Mouse (Mus musculus) fat pad, adult 2 months (tissue): ENCODE measurements around the gene Abcg8.

Experiments
- DNase-seq: peaks from one replicate; pipeline ENCODE4 v3.0.0-alpha.2; 2011; ENCODE audit warnings: low read depth, low spot score; ENCODE audit errors: extremely low read depth

Abcg8 gene

DNA sequence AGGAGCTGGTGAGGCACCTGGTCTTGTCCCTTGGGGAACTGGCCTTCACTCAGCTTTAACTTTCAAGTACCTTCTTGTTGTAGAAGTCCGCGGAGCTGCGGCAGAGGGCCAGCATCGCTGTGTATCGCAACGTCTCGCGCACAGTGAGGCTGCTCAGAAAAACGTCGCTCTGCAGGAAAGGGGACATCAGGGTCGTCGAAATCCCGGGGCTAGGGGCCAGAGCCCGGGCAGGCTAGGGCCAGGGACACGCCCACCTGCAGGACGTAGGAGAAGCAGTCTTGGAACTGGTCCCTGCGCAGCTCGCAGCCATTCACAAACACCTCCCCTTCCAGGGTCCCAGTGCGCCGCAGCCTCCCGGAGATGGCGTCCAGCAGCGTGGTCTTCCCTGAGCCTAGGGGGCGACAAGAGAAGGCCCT is at the start of gene Abcg8:
Gene Abcg8, plus strand, starts transcription at position 352 of the 416 bp plus-strand sequence.
- no peak for DNase-seq

DNA sequence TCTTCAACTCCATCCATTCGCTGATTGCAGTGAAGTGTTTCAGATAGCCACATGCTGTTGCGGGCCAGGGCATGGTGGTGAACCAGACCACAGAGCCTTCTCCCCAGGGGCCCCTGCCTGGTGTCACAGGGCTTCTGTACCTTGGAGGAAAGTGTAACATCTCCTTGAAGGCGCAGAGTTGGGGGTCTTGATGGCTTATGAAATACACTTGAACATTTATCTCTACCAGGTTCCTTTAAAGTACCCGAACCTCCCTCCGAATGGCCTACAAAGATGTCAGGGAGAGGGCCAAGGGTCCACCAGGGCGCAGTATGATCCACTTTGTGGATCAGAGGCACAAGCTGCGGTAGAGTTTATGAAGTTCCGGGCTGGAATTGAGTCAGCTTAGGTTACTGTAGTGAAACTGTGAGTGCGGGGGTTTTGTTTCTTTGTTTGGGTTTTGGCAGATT is 49.2 kb upstream of the Abcg8 start:
- DNase-seq = no peak

DNA sequence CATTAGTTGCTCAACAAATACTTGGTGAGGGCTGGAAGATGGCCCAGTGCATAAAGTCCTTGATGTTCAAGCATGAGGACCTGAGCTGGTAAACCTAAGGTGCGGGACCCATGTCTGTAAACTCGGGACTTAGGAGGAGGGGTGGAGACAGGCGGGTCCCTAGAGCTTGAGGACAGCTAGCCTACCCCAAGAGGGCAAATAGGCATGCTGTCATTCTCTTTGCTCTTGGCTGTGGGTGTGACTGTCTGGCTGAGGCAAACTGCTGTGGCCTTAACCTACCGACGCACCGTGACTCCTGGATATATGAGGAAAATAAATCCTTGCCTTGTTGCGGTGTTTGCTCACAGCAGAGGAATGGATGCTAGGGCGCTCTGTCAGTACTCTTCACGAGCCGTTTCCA is 48.4 kb upstream of the Abcg8 start:
- no peak for DNase-seq

- no peak for DNase-seq
These were observed 47.5 kb upstream of the Abcg8 start for GRCm38 (mm10) chr17:84628611-84629010.

GRCm38 (mm10) chr17:84631836-84632235 is 44.3 kb upstream of the Abcg8 start:
- DNase-seq = no peak

DNA sequence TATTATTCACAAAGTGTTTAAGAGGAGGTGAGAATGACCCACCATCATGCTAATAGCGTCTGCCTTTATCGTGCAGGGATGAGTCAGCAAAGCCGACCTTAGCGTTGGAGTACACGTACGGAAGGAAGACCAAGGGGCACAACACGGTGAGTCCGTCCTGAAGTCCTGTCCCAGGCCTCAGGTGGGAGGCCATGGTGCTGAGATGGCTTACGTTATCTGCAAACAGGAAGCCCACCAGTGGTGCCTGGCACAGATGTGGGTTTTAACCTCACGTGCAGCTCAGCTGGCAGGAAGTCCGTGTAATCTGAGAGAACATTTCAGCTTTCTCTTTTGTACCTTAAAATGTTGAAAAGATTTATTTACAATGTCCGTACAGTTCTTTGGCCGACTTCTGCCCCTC is 42.7 kb upstream of the Abcg8 start:
- no peak for DNase-seq

DNA sequence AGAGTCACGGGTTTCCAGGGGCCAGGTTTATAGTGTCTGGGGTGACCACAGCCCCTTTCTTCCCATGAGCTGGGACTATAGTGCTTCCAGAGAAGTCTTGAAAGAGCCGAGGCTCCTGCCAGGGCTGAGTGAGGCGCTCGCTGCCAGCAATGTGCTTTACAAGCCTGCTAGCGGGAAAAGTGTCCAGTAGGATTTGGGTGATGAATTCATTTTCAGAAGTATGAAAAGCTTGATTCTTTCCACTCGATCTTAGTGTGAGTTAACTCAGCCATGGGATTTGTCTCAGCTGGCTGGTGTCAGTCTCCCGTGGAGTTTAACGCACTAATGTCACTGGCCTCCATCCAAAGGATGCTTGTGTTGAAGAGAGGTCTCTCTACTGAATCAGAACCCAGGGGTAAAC is 39.8 kb upstream of the Abcg8 start:
- no peak for DNase-seq

- DNase-seq = no peak
These were observed 38.1 kb upstream of the Abcg8 start for GRCm38 (mm10) chr17:84637971-84638370.

DNA sequence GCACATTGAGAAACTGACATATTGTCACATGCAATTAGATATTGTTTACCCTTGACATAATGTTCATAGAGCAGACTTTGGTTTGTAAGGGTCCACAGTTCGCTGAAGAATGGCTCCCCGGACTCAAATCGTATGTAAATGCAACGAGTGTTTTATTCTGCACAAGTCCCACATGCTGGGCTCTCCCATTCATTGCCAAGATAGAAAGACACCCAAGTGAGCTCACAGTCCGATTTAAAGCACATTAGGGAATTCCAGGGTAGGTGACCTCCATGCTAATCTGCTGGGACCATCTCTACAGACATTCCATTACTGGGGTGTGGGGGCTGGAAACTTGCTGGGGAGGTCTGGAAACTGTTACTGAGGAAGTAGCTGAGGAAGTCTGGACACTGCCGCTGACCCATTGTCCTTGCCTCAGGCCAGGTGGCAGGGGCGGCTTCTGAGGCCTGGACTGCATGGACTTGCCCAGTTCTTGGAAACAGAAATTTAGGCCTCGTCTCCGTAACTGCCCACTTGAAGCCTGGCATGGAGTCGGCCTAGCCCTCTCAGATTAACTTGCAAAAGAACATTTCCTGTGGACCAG is 36.2 kb upstream of the Abcg8 start:
- no peak for DNase-seq

- no peak for DNase-seq
These were observed 34.2 kb upstream of the Abcg8 start for GRCm38 (mm10) chr17:84641893-84642292.

DNA sequence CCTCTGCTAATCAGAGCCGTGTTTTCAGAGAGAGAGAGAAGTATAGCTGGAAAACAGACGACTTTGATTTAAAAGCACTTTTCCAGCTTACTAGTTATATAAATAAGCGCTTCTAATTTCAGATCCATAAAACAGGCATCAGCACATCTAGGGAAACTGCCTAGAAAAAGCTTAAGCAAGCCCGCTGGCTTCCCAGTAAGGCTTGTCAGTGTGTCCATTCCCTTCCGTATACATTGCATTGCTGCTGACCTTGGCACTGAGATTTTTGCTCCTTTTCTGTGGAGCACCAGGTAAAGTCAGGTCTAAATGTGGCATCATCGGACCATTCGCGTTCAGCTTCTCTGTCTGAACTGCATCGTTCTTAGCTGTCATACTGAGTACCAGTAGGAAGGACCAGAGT is 33.8 kb upstream of the Abcg8 start:
- DNase-seq = no peak

GRCm38 (mm10) chr17:84644292-84645050 is 31.6 kb upstream of the Abcg8 start:
- no peak for DNase-seq

- DNase-seq = no peak
These were observed 31.0 kb upstream of the Abcg8 start for GRCm38 (mm10) chr17:84645119-84645518.

- no peak for DNase-seq
These were observed 30.2 kb upstream of the Abcg8 start for GRCm38 (mm10) chr17:84645894-84646293.

GRCm38 (mm10) chr17:84646477-84646876 is 29.6 kb upstream of the Abcg8 start:
- no peak for DNase-seq

GRCm38 (mm10) chr17:84647630-84648029 is 28.5 kb upstream of the Abcg8 start:
- no peak for DNase-seq

- no peak for DNase-seq
These were observed 25.6 kb upstream of the Abcg8 start for GRCm38 (mm10) chr17:84650302-84651017.

DNA sequence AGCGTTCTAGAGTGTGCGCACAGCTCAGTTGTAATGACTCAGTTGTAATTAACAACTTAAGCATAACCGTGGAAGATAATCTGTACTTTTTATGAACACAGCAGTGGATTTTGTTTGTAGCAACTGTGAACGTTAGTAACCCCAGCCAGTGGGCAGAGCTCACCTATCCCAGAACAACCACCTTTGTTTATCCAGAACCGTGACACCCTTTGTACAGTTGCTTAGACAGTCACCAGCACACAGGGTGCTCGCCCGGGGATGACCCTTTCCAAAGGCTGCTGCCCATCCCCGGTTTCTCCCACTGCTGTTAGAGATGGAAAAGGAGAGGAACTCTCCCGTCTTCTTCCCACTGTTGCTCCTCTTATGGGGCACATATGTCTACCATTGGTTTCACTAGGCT is 22.6 kb upstream of the Abcg8 start:
- DNase-seq = no peak

DNA sequence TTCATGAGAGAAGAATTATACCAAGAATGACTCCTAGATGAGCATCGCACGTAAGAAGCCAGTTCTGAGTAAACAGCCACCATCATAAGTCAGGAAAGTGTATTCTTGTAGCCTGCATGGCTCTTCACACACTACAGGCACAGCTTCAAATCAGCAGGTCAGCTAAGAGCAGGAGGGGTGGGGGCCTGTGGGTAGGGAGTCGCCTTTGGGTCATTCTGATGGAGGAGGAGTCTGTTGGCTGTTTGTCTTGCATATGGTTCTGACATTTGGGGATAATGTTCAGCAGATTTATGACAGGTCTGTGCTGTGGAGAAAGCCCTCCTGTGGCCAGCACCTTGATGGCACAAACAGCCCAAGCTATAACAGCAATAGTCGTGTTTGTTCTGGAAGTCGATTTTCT is 19.9 kb upstream of the Abcg8 start:
- no peak for DNase-seq

- no peak for DNase-seq
These were observed 19.3 kb upstream of the Abcg8 start for GRCm38 (mm10) chr17:84656653-84657421.

- no peak for DNase-seq
These were observed 18.7 kb upstream of the Abcg8 start for GRCm38 (mm10) chr17:84657422-84657732.
